Mouse (Mus musculus) hindbrain, embryonic 16.5 days (tissue): Measurements from ENCODE around the gene Zfp961. TPM values are rescaled to one million over a fixed set of nuclear protein-coding genes. Genes with fewer than 3 reads are reported as not detected.
"Not testable (repeated sequence)": the region's sequence is repeated elsewhere in the genome, so short reads cannot be mapped to it uniquely, and the experiment has no call there.

Experiments used
- ATAC-seq: fragments of 200-750 bp; cut with Nextera tagmentation; 2 replicates; pipeline ENCODE4 v1.8.0; 2017; ENCODE audit warnings: moderate TSS enrichment, moderate library complexity
- H3K27ac ChIP-seq: fragments of 300-500 bp; sonication (generic); 2 replicates; pipeline ENCODE4 v1.5.1; 2014; ENCODE audit warnings: low read depth, mild to moderate bottlenecking, control low read depth, low read length, moderate library complexity
- H3K27me3 ChIP-seq: fragments of 300-500 bp; sonication (generic); replicated peaks from 2 replicates; pipeline ENCODE4 v1.6.1; 2014; ENCODE audit warnings: low read length; ENCODE audit not compliant: control insufficient read depth, insufficient read depth
- H3K36me3 ChIP-seq: fragments of 300-500 bp; sonication (generic); 2 replicates; pipeline ENCODE4 v1.6.1; 2014; ENCODE audit warnings: mild to moderate bottlenecking, low read length, moderate library complexity, mixed read lengths; ENCODE audit not compliant: control insufficient read depth, insufficient read depth
- H3K4me1 ChIP-seq: fragments of 300-500 bp; sonication (generic); 2 replicates; pipeline ENCODE4 v1.6.1; 2014; ENCODE audit warnings: low read depth, low read length; ENCODE audit not compliant: control insufficient read depth, insufficient read depth
- H3K4me2 ChIP-seq: fragments of 300-500 bp; sonication (generic); 2 replicates; pipeline ENCODE4 v1.6.1; 2014; ENCODE audit warnings: mild to moderate bottlenecking, low read length, control low read depth, moderate library complexity
- H3K4me3 ChIP-seq: fragments of 300-500 bp; sonication (generic); 2 replicates; pipeline ENCODE4 v1.5.1; 2014; ENCODE audit warnings: mild to moderate bottlenecking, low read length, control low read depth, moderate library complexity
- H3K9ac ChIP-seq: fragments of 300-500 bp; sonication (generic); 2 replicates; pipeline ENCODE4 v1.6.1; 2014; ENCODE audit warnings: low read depth, mild to moderate bottlenecking, control low read depth, low read length, moderate library complexity
- H3K9me3 ChIP-seq: fragments of 300-500 bp; sonication (generic); 2 replicates; pipeline ENCODE4 v1.6.1; 2014; ENCODE audit warnings: mild to moderate bottlenecking, low read length, moderate library complexity; ENCODE audit not compliant: control insufficient read depth
- WGBS: fragments of 180-500 bp; shearing (Covaris S2); extraction: QIAGEN DNeasy Blood & Tissue Kit; methylation state at CpG from one replicate; pipeline ENCODE4 v1.1.7; 2014; 5-methylcytosine and 5-hydroxymethylcytosine counted together
- polyA plus RNA-seq: library from polyadenylated mRNA; unstranded; fragments of >200 nt; fragmentation: Nextera tagmentation; extraction: Ambion mirVana; gene quantifications from 2 replicates; pipeline ENCODE4 v1.2.1, GENCODE M21; 2015

Zfp961 gene
- polyA plus RNA-seq, 1 experiment from 2014 or later = 16.8 TPM

DNA sequence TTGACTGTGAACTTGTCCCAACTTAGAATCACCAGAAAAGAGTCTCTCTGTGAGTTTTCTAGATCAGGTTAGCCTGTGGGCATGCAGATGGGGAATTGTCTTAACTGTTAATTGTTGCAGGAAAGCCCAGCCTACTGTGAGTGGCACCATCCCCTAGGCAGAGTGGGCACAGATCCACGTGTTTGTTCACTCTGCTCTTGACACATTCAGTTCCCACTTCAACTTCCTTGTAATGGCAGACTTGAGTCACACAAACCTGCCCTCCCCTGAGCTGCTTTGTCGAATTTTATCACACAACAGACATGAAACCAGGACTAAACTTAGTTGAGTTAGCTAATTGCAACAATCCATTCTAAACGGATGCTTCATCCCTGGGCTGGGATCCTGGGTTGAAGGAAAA, 49.4 kb downstream of the Zfp961 start:
- Histone ChIP-seq H3K9me3 (no peaks in the 10 kb centered on the region), H3K27ac (no peak overlapping the region), H3K36me3 (no peaks in the 10 kb centered on the region), H3K27me3 (no peaks in the 10 kb centered on the region), H3K4me2 (no peak overlapping the region), H3K4me1 (no peaks in the 10 kb centered on the region), H3K4me3 (no peak overlapping the region), H3K9ac (no peak overlapping the region)
- WGBS = 69% methylated on average over 3 of the region's 3 CpGs
- ATAC-seq = no peak

DNA sequence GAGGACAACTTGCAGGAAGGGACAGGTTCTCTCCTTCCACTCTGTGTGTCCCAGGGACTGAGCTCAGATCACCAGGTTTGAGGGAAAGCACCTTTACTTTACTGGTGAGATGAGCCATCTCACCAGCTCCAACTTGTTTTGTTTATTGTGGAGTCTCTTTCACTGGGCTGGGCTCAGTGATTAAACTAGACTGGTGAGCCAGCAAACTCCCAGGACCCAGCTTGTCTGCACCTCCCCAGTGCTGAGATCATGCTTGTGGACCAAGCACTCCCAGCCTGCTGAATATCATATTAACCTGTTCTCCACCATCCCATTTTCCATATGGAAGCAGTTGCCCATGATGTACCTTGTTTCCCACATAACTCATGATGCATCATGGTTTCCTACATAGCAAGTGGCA, 52.1 kb downstream of the Zfp961 start:
- no peaks in the 10 kb centered on the region for H3K4me1 ChIP-seq
- H3K27me3 ChIP-seq = no peaks in the 10 kb centered on the region
- H3K9ac ChIP-seq = no peak overlapping the region
- H3K27ac ChIP-seq = no peak overlapping the region
- H3K9me3 ChIP-seq = no peaks in the 10 kb centered on the region
- H3K4me3 ChIP-seq = no peak overlapping the region
- no peak overlapping the region for H3K4me2 ChIP-seq
- no peak for ATAC-seq
- H3K36me3 ChIP-seq = no peaks in the 10 kb centered on the region

DNA sequence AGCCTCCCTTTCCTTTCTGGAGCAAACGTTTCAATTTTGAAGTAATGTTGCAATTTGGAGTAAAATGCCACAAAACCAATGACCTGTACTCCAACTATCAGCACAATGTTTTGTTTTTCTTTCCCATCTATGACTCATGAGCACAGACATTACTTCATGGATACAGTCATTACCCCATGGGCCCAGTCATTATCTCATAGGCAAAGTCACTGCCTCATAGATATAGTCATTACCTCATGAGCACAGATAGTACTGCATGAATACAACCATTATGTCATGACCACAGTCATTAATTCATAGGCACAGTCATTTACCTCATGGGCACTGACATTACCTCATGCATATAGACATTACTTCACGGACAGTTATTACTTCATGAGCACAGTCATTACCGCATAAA, 55.1 kb downstream of the Zfp961 start:
- H3K36me3 ChIP-seq = no peaks in the 10 kb centered on the region
- no peak for ATAC-seq
- no peak overlapping the region for H3K9ac ChIP-seq
- H3K4me1 ChIP-seq = no peaks in the 10 kb centered on the region
- WGBS = 83% methylated on average over 3 of the region's 3 CpGs
- H3K4me2 ChIP-seq = no peak overlapping the region
- H3K27ac ChIP-seq = no peak overlapping the region
- H3K27me3 ChIP-seq = no peaks in the 10 kb centered on the region
- no peaks in the 10 kb centered on the region for H3K9me3 ChIP-seq
- H3K4me3 ChIP-seq = no peak overlapping the region

DNA sequence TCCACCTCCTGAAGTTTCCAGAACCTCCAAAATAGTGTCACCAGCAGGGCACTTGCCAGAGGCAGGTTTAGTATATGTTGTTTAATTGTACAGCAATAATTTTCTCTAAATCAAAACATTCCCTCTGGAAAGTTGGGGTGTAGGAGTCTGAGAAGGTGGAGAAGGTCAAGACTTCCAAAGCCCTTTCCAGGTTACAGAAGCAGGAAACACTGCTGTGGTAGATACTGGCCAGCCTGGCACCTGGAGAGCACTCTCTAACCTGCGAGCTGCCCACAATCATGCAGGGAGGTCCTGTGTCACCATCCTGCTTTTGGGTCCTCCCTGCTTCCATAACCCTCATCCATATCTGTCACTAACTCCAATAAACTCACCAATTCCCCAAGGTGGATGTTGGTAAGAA, 55.9 kb downstream of the Zfp961 start:
- Histone ChIP-seq H3K4me2 (no peak overlapping the region), H3K27me3 (no peaks in the 10 kb centered on the region), H3K27ac (no peak overlapping the region), H3K4me1 (no peaks in the 10 kb centered on the region), H3K9ac (no peak overlapping the region), H3K9me3 (no peaks in the 10 kb centered on the region), H3K36me3 (no peaks in the 10 kb centered on the region), H3K4me3 (no peak overlapping the region)
- ATAC-seq = no peak
- 87% methylated on average over 1 of the region's 1 CpGs for WGBS

DNA sequence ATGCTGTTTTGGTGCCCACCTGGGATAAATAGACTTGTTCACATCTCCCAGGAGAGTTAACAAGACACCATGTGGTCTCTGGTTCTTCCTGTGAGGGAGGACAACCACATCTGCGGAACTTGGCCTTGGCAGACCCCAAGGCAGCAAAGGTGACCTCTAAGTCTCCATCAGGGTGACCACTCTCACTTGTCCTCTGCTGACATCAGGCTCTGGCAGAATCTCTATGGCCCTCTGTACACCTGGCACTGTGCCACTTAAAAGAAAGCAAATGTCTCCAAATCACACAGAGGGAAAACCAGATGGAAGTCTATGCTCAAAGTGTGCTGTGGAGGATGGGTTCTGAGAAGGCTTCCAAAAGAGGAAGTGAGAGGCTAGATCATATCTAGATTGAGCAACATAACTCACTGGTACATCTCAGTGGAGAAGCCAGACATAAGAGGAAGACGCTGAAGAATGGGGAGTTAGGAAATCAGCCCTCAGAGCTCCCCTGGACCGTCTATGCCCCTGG, 57.4 kb downstream of the Zfp961 start:
- Histone ChIP-seq H3K9me3 (no peaks in the 10 kb centered on the region), H3K27me3 (no peaks in the 10 kb centered on the region), H3K36me3 (no peaks in the 10 kb centered on the region), H3K27ac (no peak overlapping the region), H3K4me3 (no peak overlapping the region), H3K9ac (no peak overlapping the region), H3K4me2 (no peak overlapping the region), H3K4me1 (no peaks in the 10 kb centered on the region)
- no peak for ATAC-seq
- WGBS = 80% methylated on average over 3 of the region's 3 CpGs

DNA sequence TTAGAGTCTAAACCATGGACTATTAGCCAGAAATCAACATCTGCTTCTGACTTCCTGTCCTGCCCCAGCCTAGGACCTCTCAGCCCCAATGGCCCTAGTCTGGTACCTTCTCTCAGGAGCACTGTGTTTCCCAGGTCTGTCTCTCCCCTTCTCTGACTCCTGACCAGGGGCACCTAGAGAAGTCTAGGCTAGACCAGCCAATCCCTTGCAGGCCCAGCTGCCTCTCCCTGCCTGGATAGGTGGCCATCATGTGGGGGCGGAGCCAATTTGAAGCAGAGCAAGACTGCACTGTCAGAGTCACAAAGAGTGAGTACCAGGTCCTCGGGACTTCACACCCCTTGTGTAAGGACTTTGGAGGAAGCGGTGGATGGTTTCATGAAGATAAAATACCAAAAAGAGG, 58.6 kb downstream of the Zfp961 start, which contains the start of gene Cyp4f18:
TSS of gene Cyp4f18 (minus strand) at position 154 of the 400 bp plus-strand sequence.
- Histone ChIP-seq H3K9me3 (no peaks in the 10 kb centered on the region), H3K36me3 (no peaks in the 10 kb centered on the region), H3K27me3 (no peaks in the 10 kb centered on the region), H3K4me2 (no peak within 1 kb of the TSS), H3K4me3 (no peak within 1 kb of the TSS), H3K27ac (no peak within 1 kb of the TSS), H3K9ac (no peak within 1 kb of the TSS), H3K4me1 (no peaks in the 10 kb centered on the region)
- 67% methylated on average over 3 of the region's 3 CpGs for WGBS
- no peak for ATAC-seq

DNA sequence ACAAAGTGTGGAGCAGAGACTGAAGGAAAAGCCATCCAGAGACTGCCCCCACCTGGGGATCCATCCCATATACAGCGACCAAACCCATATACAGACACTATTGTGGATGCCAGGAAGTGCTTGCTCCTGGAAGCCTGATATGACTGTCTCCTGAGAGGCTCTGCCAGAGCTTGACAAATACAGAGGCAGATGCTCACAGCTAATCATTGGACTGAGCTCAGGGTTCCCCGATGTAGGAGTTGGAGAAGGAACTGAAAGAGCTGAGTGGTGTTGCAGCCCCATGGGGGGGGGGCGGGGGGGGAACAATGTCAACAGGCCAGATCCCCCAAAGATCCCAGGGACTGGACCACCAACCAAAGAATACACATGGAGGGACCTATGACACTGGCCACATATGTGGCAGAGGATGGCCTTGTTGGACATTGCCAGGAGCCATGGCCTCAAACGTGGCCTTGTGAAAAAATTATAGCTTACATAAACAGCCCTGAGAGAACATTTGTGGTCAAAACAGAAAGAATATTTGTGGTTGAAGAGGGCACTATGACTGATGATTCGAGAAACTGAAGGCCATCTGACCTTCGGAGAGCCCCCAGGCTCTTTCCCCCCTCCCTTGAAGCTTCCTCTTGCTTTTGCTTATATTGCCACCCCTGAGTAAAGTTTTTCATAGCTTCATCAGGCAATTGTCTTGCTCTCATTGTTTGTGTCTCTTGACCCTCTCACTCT, 62.8 kb downstream of the Zfp961 start:
- not testable (repeated sequence) for H3K4me1 ChIP-seq, H3K9me3 ChIP-seq, H3K27ac ChIP-seq, H3K4me2 ChIP-seq, H3K4me3 ChIP-seq, H3K36me3 ChIP-seq, ATAC-seq, H3K9ac ChIP-seq, H3K27me3 ChIP-seq
- WGBS = 60% methylated on average over 6 of the region's 6 CpGs

DNA sequence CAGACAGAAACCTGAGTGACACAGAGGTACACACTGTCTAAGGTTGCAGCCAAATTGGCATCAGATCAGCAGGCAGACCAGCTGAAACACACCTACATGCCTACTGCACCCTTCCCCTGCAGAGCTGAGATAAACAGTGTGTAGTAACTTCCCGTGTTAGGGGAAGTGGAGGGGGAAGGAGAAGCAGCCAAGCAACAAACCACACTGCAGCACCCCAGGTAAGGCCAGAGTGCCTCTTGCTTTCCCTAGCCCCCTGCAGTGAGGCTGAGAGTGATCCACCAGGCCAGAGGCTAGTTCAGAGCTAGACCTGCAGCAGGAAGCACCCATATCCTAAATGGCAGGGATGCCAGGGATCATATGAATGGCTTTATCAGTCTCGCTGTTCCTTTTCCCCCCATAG, 66.5 kb downstream of the Zfp961 start:
- not testable (repeated sequence) for H3K4me2 ChIP-seq, H3K27ac ChIP-seq, H3K4me3 ChIP-seq, H3K36me3 ChIP-seq, H3K9me3 ChIP-seq, H3K4me1 ChIP-seq, ATAC-seq, H3K9ac ChIP-seq, H3K27me3 ChIP-seq
- 81% methylated on average over 2 of the region's 2 CpGs for WGBS

DNA sequence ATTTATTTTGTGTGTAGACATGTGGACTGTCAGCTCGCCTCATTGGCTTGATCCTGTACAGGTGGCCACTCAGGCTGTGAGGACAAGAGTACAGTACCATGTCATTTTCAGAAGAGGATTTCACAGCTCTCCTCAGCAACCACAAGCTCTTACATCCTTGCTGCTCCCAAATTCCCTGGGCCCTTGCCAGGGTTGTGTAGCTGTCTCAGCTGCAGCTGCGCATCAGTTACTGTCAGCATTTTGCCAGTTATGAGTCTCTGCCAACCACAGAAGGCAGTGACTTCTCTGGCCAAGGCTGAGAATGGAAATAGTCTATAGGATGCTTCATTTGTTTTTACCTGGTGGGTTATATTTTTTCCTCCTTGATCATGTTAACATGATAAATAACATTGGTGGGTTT, 67.3 kb downstream of the Zfp961 start:
- Histone ChIP-seq H3K4me2 (no peak overlapping the region), H3K4me1 (no peaks in the 10 kb centered on the region), H3K9me3 (no peaks in the 10 kb centered on the region), H3K27ac (no peak overlapping the region), H3K36me3 (no peaks in the 10 kb centered on the region), H3K27me3 (no peaks in the 10 kb centered on the region), H3K9ac (no peak overlapping the region), H3K4me3 (no peak overlapping the region)
- no peak for ATAC-seq
- WGBS = 64% methylated on average over 2 of the region's 2 CpGs
